Mouse (Mus musculus): ENCODE data around the gene Irak3.

Irak3 gene

DNA sequence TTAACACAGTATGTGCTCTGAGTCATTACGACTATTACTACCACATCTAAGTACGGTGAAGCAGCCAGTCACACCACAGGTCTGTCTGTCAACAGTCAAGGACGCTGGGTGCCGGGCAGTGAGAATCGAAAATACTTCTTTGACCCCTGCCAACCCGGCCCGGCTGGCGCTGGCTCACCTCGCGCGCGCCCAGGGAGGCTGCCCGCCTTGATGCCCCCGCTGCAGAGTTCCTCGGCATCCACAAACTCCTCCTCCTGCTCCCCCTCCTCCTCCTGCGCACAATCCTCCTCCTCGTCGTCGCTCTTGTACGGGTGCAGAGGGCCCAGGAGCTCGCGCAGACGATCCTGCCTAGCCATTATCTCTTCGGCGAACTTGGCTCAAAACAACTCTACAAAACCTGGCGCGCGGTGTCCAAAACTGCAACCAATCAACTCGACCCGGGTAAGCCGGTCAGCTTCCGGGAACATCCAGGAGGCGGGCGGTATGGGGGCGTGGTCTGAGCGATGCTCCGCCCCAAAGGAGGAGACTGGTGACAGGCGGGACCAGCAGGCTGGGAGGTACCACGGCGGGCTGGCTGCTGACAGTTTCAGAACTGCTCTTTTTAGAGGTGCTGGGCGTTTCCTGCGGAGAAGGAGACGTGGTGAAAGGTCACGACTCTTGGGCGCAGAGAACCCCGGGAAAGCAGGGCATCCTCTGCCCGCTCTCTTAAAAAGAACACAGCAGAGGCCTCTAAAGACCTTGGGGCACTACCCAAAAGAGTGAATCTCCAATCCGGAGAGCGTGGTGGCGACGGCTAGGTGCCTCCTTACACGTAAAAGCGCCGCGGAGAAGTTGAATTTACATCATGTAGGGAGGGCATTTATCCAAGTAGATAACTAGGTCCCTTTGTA is 89.2 kb downstream of the Irak3 start, which contains the start of gene Helb:
Gene Helb, minus strand, starts transcription at position 481 of the 890 bp plus-strand sequence.
- peak; percentile 95 for ATAC-seq (ENCODE audit: insufficient number of reproducible peaks, low FRiP score, low TSS enrichment)

GRCm38 (mm10) chr10:120111691-120112319 is 90.1 kb downstream of the Irak3 start:
- ATAC-seq (ENCODE audit: insufficient number of reproducible peaks, low FRiP score, low TSS enrichment): no peak

DNA sequence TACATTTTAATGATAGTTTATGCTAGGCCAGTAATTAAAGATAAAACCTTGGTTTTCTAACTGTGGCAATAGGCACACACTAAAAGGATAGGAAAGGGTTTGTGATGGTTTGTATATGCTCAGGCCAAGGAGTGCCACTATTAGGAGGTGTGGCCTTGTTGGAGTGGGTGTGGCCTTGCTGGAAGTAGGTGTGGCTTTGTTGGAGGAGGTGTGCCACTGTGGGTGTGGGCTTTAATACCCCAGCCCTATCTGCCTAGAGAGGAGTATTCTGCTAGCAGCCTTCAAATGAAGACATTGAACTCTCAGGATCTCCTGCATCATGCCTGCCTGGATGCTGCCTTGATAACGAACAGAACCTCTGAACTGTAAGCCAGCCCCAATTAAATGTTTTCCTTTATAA is 101.1 kb downstream of the Irak3 start:
- ATAC-seq (ENCODE audit: insufficient number of reproducible peaks, low FRiP score, low TSS enrichment): no peak

GRCm38 (mm10) chr10:120097564-120097963 is 104.4 kb downstream of the Irak3 start:
- ATAC-seq (ENCODE audit: insufficient number of reproducible peaks, low FRiP score, low TSS enrichment): no peak

- ATAC-seq (ENCODE audit: insufficient number of reproducible peaks, low FRiP score, low TSS enrichment): no peak
Measured at GRCm38 (mm10) chr10:120095716-120096115, 106.2 kb downstream of the Irak3 start.

- ATAC-seq (ENCODE audit: insufficient number of reproducible peaks, low FRiP score, low TSS enrichment): no peak
Measured at GRCm38 (mm10) chr10:120095136-120095535, 106.8 kb downstream of the Irak3 start.

GRCm38 (mm10) chr10:120092548-120092947 is 109.4 kb downstream of the Irak3 start:
- no peak for ATAC-seq (ENCODE audit: insufficient number of reproducible peaks, low FRiP score, low TSS enrichment)
